Mouse (Mus musculus): ENCODE data around the gene Dcdc2b. TPM values are rescaled to one million over a fixed set of nuclear protein-coding genes. Genes with fewer than 3 reads are reported as not detected.

The Dcdc2b gene
- polyA plus RNA-seq, 1 experiment = not detected

DNA sequence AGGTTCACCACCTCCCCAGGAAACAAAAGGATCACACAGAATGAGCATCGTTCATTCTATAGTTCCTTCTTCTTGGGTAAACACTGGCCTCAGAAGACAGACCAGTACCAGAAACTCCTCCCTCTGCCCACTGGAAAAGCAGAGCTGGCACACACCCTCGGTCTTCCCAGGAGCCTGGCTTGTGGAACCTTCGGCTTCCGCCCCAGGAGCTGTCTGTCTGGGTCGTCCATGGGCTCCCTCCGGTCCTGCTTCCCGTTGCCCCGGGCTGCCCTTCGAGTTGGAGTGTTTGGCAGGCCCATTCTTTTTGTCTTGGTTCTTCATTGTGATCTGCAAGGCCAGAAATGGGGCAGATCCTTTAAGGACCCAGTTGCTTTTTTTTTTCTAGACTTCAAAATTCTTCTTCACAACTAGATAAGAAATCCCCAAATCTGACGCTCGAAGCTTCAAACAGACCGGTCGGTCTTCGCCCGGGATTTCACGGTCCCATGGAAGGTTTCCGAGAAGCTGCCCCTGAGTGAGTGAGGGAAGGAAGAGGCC is 26.1 kb upstream of the Dcdc2b start:
- H3K27me3 ChIP-seq (ENCODE audit: control insufficient read depth) = no peaks in the 10 kb centered on the region
- peaks cover 59% of the 10 kb centered on the region for H3K36me3 ChIP-seq (ENCODE audit: control insufficient read depth)
- peaks cover 40% of the 10 kb centered on the region for H3K4me1 ChIP-seq (ENCODE audit: control insufficient read depth)
- TF ChIP-seq GATA1 (IDR thresholded peaks at IDR 0.05; ENCODE audit: low read length) = no peak
- no peak for TF ChIP-seq TAL1 (IDR thresholded peaks at IDR 0.05; ENCODE audit: low read length)
- H3K9me3 ChIP-seq (ENCODE audit: control insufficient read depth, low read length) = no peaks in the 10 kb centered on the region
- peak overlapping the region; percentile 94 for H3K4me3 ChIP-seq (replicated peaks)

DNA sequence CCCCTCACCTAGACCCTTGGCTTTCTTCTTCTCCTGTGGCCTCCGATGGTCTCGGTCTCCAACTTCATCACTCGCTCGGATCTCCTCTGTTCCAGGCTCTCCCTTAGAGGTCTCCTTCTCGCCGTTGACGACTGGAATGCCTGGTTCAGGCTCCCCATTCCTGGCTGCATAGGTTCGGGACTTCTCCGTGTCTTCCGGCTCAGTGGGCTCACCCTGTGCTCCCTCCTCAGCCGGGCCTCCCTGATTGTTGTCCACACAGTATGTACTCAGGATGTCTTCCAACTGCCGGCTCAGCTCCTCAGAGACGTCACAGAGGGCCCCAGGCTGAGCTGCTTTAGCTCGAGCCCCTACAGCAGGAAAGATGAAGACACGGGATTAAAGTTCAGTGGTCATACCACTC is 25.2 kb upstream of the Dcdc2b start:
- Histone ChIP-seq H3K36me3 (ENCODE audit: control insufficient read depth) (peaks cover 59% of the 10 kb centered on the region), H3K4me3 (replicated peaks) (peak overlapping the region; percentile 94), H3K27me3 (ENCODE audit: control insufficient read depth) (no peaks in the 10 kb centered on the region), H3K4me1 (ENCODE audit: control insufficient read depth) (peaks cover 48% of the 10 kb centered on the region), H3K9me3 (ENCODE audit: control insufficient read depth, low read length) (no peaks in the 10 kb centered on the region)
- no peak for TF ChIP-seq GATA1 (IDR thresholded peaks at IDR 0.05; ENCODE audit: low read length)
- TF ChIP-seq TAL1 (IDR thresholded peaks at IDR 0.05; ENCODE audit: low read length) = no peak

DNA sequence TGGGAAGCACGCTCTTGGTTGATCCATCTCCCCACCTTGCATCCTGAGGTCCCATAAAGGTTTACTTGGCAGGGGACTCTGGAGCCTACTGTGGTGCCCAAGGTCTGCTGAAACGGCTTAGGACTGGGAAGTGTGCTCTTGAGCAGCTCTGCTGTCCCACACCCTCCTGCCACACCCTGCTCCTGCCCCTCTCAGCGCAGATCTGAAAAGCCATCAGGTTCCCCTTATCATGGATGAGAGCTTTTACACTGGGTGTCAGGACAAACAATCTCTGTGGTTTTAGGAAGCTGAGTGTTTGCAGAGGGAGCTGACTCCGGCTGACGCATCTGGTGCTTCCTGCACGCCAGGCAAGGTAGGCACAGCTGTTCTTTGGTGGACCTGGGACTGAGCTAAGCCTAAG is 19.8 kb upstream of the Dcdc2b start:
- Histone ChIP-seq H3K36me3 (ENCODE audit: control insufficient read depth) (peaks cover 93% of the 10 kb centered on the region), H3K4me3 (replicated peaks) (peak overlapping the region; percentile 9), H3K4me1 (ENCODE audit: control insufficient read depth) (peaks cover 47% of the 10 kb centered on the region), H3K27me3 (ENCODE audit: control insufficient read depth) (no peaks in the 10 kb centered on the region), H3K9me3 (ENCODE audit: control insufficient read depth, low read length) (no peaks in the 10 kb centered on the region)
- TF ChIP-seq GATA1 (IDR thresholded peaks at IDR 0.05; ENCODE audit: low read length) (no peak), TAL1 (IDR thresholded peaks at IDR 0.05; ENCODE audit: low read length) (no peak)

GRCm38 (mm10) chr4:129631867-129632266 is 17.8 kb upstream of the Dcdc2b start:
- no peaks in the 10 kb centered on the region for H3K27me3 ChIP-seq (ENCODE audit: control insufficient read depth)
- peaks cover 32% of the 10 kb centered on the region for H3K4me1 ChIP-seq (ENCODE audit: control insufficient read depth)
- TF ChIP-seq TAL1 (IDR thresholded peaks at IDR 0.05; ENCODE audit: low read length) (no peak), GATA1 (IDR thresholded peaks at IDR 0.05; ENCODE audit: low read length) (no peak)
- no peaks in the 10 kb centered on the region for H3K9me3 ChIP-seq (ENCODE audit: control insufficient read depth, low read length)
- H3K4me3 ChIP-seq (replicated peaks) = no peak overlapping the region
- H3K36me3 ChIP-seq (ENCODE audit: control insufficient read depth) = peaks cover 95% of the 10 kb centered on the region

- H3K36me3 ChIP-seq (ENCODE audit: control insufficient read depth) = peaks cover 95% of the 10 kb centered on the region
- no peaks in the 10 kb centered on the region for H3K9me3 ChIP-seq (ENCODE audit: control insufficient read depth, low read length)
- no peak overlapping the region for H3K4me3 ChIP-seq (replicated peaks)
- H3K4me1 ChIP-seq (ENCODE audit: control insufficient read depth) = peaks cover 39% of the 10 kb centered on the region
- no peaks in the 10 kb centered on the region for H3K27me3 ChIP-seq (ENCODE audit: control insufficient read depth)
- no peak for TF ChIP-seq GATA1 (IDR thresholded peaks at IDR 0.05; ENCODE audit: low read length)
- no peak for TF ChIP-seq TAL1 (IDR thresholded peaks at IDR 0.05; ENCODE audit: low read length)
Observed at GRCm38 (mm10) chr4:129630944-129631343, 16.9 kb upstream of the Dcdc2b start.

- H3K4me3 ChIP-seq (replicated peaks) = no peak overlapping the region
- no peak for TF ChIP-seq TAL1 (IDR thresholded peaks at IDR 0.05; ENCODE audit: low read length)
- no peak for TF ChIP-seq GATA1 (IDR thresholded peaks at IDR 0.05; ENCODE audit: low read length)
- peaks cover 59% of the 10 kb centered on the region for H3K36me3 ChIP-seq (ENCODE audit: control insufficient read depth)
- H3K27me3 ChIP-seq (ENCODE audit: control insufficient read depth) = no peaks in the 10 kb centered on the region
- H3K9me3 ChIP-seq (ENCODE audit: control insufficient read depth, low read length) = no peaks in the 10 kb centered on the region
- H3K4me1 ChIP-seq (ENCODE audit: control insufficient read depth) = peaks cover 55% of the 10 kb centered on the region
Observed at GRCm38 (mm10) chr4:129626035-129626434, 12.0 kb upstream of the Dcdc2b start.

DNA sequence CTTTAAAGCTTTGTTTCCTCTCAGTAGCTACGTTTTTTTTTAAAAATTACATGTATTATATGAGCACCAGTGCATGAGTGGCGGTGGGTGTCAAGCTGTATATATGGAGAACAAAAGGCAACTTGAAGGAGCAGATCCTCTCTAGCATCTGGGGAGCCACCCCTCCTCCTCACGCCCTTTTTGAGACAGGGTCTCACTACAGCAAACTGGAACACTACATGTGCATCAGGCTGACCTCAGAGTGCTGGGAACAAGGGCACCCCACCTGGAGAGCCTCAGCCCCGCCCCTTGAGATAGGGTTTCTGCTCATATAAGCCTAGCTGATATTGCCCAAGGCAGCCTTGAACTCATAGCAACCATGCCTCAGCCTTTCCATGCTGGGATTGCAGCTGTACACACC is 11.4 kb upstream of the Dcdc2b start:
- TF ChIP-seq TAL1 (IDR thresholded peaks at IDR 0.05; ENCODE audit: low read length) = no peak
- no peak for TF ChIP-seq GATA1 (IDR thresholded peaks at IDR 0.05; ENCODE audit: low read length)
- no peaks in the 10 kb centered on the region for H3K27me3 ChIP-seq (ENCODE audit: control insufficient read depth)
- peaks cover 61% of the 10 kb centered on the region for H3K4me1 ChIP-seq (ENCODE audit: control insufficient read depth)
- no peak overlapping the region for H3K4me3 ChIP-seq (replicated peaks)
- no peaks in the 10 kb centered on the region for H3K9me3 ChIP-seq (ENCODE audit: control insufficient read depth, low read length)
- H3K36me3 ChIP-seq (ENCODE audit: control insufficient read depth) = peaks cover 58% of the 10 kb centered on the region

- Histone ChIP-seq H3K4me3 (replicated peaks) (peak overlapping the region; percentile 18), H3K9me3 (ENCODE audit: control insufficient read depth, low read length) (no peaks in the 10 kb centered on the region), H3K36me3 (ENCODE audit: control insufficient read depth) (peaks cover 54% of the 10 kb centered on the region), H3K27me3 (ENCODE audit: control insufficient read depth) (no peaks in the 10 kb centered on the region), H3K4me1 (ENCODE audit: control insufficient read depth) (peaks cover 63% of the 10 kb centered on the region)
- TF ChIP-seq GATA1 (IDR thresholded peaks at IDR 0.05; ENCODE audit: low read length) (no peak), TAL1 (IDR thresholded peaks at IDR 0.05; ENCODE audit: low read length) (no peak)
Observed at GRCm38 (mm10) chr4:129625029-129625370, 10.9 kb upstream of the Dcdc2b start.

DNA sequence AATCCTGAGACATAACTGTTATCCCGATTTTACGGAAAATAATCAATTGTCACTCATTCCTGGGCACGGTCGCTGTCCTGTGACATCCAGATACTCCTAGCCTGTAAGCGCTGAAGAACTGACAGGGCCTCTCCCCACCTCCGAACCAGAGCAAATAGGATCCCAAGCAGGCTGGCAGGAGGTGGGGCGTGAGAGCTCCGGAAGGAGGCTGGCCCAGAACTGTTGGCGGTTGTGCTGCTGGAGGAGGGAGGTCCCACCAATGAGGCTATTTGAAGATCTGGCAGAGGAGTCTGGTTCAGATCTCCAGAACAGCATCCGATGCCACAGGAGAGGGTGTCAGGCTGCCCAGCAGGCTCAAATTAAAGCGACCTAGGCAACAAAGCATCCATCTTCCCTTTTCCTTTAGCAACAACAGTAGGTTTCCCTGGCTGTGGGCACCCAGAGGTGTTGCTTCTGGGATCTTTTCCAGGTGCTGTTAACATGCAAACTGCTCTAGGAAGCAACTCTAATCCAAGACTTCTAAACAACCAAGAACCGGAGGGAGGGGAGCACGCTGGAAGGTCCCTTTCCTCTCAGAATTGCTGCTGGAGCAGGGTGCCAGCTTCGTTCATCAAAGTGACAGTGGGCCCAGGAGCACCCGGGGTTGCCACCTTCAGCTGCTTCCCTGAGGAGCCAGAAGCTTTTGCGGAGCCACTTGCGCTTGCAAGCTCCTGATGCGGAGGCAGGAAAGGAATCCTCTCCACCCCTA is 10.4 kb upstream of the Dcdc2b start:
- H3K9me3 ChIP-seq (ENCODE audit: control insufficient read depth, low read length) = no peaks in the 10 kb centered on the region
- H3K27me3 ChIP-seq (ENCODE audit: control insufficient read depth) = no peaks in the 10 kb centered on the region
- H3K36me3 ChIP-seq (ENCODE audit: control insufficient read depth) = peaks cover 49% of the 10 kb centered on the region
- H3K4me3 ChIP-seq (replicated peaks) = peak overlapping the region; percentile 69
- H3K4me1 ChIP-seq (ENCODE audit: control insufficient read depth) = peaks cover 67% of the 10 kb centered on the region
- TF ChIP-seq TAL1 (IDR thresholded peaks at IDR 0.05; ENCODE audit: low read length) = no peak
- no peak for TF ChIP-seq GATA1 (IDR thresholded peaks at IDR 0.05; ENCODE audit: low read length)
